ENCODE assay signal across 25 mouse cellular contexts in genomic region chr12:4898024-4898423, GRCm38 (mm10).
"Had no signal": no experiment of that assay in that cellular context is flagged by ENCODE, and none has a peak within 500 bp of the region (broad histone marks: within the 10 kb centered on the region; RNA-seq: fewer than 3 reads in every experiment).

No protein-coding gene starts in this region.

- H3K4me1 ChIP-seq: heart, embryonic 10.5 days; heart, embryonic 12.5 days; hindbrain, embryonic 10.5 days; hindbrain, embryonic 12.5 days; limb, embryonic 10.5 days; limb, embryonic 12.5 days had no signal

- H3K9me3 ChIP-seq: heart, embryonic 10.5 days; heart, embryonic 12.5 days; hindbrain, embryonic 10.5 days; hindbrain, embryonic 12.5 days; limb, embryonic 10.5 days; limb, embryonic 12.5 days; liver, embryonic 13.5 days; liver, embryonic 15.5 days had no signal

- H3K27ac ChIP-seq: heart, embryonic 10.5 days; hindbrain, embryonic 10.5 days; hindbrain, embryonic 12.5 days; hindbrain, embryonic 14.5 days; layer of hippocampus, adult 2 months; left cerebral cortex, adult 2 months; limb, embryonic 10.5 days; limb, embryonic 12.5 days; liver, embryonic 13.5 days; liver, embryonic 15.5 days had no signal

- H3K9ac ChIP-seq: heart, embryonic 12.5 days; hindbrain, embryonic 12.5 days; hindbrain, embryonic 14.5 days; limb, embryonic 12.5 days; liver, embryonic 13.5 days; liver, embryonic 15.5 days had no signal

- H3K4me3 ChIP-seq: heart, embryonic 10.5 days; heart, embryonic 12.5 days; hindbrain, embryonic 10.5 days; hindbrain, embryonic 12.5 days; layer of hippocampus, adult 2 months; left cerebral cortex, adult 2 months; limb, embryonic 10.5 days; limb, embryonic 12.5 days; liver, embryonic 13.5 days; liver, embryonic 15.5 days had no signal

- DNase-seq: gastrocnemius, postnatal 10 days; gastrocnemius, postnatal 25 days; heart, adult 18-20 months; heart, postnatal 10 days; heart, postnatal 4 days; kidney, adult 18-20 months; kidney, adult 8-10 months; kidney, postnatal 10 days; kidney, postnatal 25 days; kidney, postnatal 4 days; liver; liver, embryonic 13.5 days had no signal

- ATAC-seq: hindbrain, embryonic 16.5 days; intestine, embryonic 16.5 days had no signal

- H3K27me3 ChIP-seq: heart, embryonic 12.5 days; hindbrain, embryonic 12.5 days; limb, embryonic 12.5 days; liver, embryonic 13.5 days; liver, embryonic 15.5 days had no signal

- H3K4me2 ChIP-seq: heart, embryonic 12.5 days; hindbrain, embryonic 12.5 days; hindbrain, embryonic 14.5 days; limb, embryonic 12.5 days; liver, embryonic 11.5 days; liver, embryonic 13.5 days; liver, embryonic 15.5 days had no signal
